Mouse (Mus musculus) G1E (cell line): ENCODE measurements around the gene Dapp1. TPM values are rescaled to one million over a fixed set of nuclear protein-coding genes. Genes with fewer than 3 reads are reported as not detected.
"Not testable (repeated sequence)": the region's sequence is repeated elsewhere in the genome, so short reads cannot be mapped to it uniquely, and the experiment has no call there.

ENCODE experiments used
- ATAC-seq: 2 replicates; pipeline ENCODE4 v1.8.0; 2016; ENCODE audit warnings: mild to moderate bottlenecking; ENCODE audit not compliant: insufficient number of reproducible peaks, poor library complexity, low FRiP score, severe bottlenecking; ENCODE audit errors: extremely low read depth
- DNase-seq: peaks from one replicate; pipeline ENCODE4 v3.0.0; 2012; ENCODE audit warnings: low spot score
- H3K27me3 ChIP-seq: 2 replicates; pipeline ENCODE4 v1.6.1; 2012; ENCODE audit warnings: mild to moderate bottlenecking, low read length, inconsistent platforms; ENCODE audit not compliant: insufficient read depth
- H3K36me3 ChIP-seq: replicated peaks from 2 replicates; pipeline ENCODE3; 2012; ENCODE audit warnings: mild to moderate bottlenecking, inconsistent platforms
- H3K4me1 ChIP-seq: 2 replicates; pipeline ENCODE4 v1.6.1; 2012; ENCODE audit warnings: low read depth, low read length, inconsistent platforms, mixed read lengths; ENCODE audit not compliant: insufficient read depth
- H3K4me3 ChIP-seq: 2 replicates; pipeline ENCODE4 v1.5.1; 2012; ENCODE audit warnings: low read depth, mild to moderate bottlenecking, inconsistent platforms, low read length, moderate library complexity, mixed read lengths
- H3K9me3 ChIP-seq: replicated peaks from 2 replicates; pipeline ENCODE4 v1.6.1; 2012; ENCODE audit warnings: inconsistent platforms
- CTCF ChIP-seq: IDR thresholded peaks from 2 replicates; pipeline ENCODE4 v1.5.1; 2012; ENCODE audit warnings: low read depth, low read length, inconsistent platforms, mixed read lengths
- GATA1 ChIP-seq: IDR thresholded peaks from 2 replicates; pipeline ENCODE4 v1.6.1; 2012; ENCODE audit warnings: borderline replicate concordance, low read length, inconsistent platforms, mixed read lengths
- GATA2 ChIP-seq: IDR thresholded peaks from 2 replicates; pipeline ENCODE4 v1.6.1; 2012; ENCODE audit warnings: low read depth, low read length, inconsistent platforms, borderline replicate concordance
- POLR2AphosphoS5 ChIP-seq: IDR thresholded peaks from 2 replicates; pipeline ENCODE4 v1.6.1; 2012; ENCODE audit warnings: low read depth, low read length, inconsistent platforms; ENCODE audit not compliant: insufficient replicate concordance
- TAL1 ChIP-seq: conservative IDR thresholded peaks from 2 replicates; pipeline ENCODE4 v1.6.1; 2012; ENCODE audit warnings: low read depth, low read length, inconsistent platforms, mixed read lengths
- polyA plus RNA-seq: library from polyadenylated mRNA; stranded (reverse); fragments of >175 nt; gene quantifications from 2 replicates; pipeline ENCODE4 v1.2.3, GENCODE M21; 2012
- total RNA-seq, 2 experiments: library from RNA; stranded (forward) in 1 of 2; stranded (reverse) in 1 of 2; fragments of 200-1000 nt in 1 of 2; fragments of >200 nt in 1 of 2; fragmentation: Nextera tagmentation in 1 of 2; gene quantifications; 2 replicates each; pipeline ENCODE4 v1.2.3; 2014 to 2017

Dapp1 gene
- total and polyA plus RNA-seq, 3 experiments: 37.2 to 441 (median 301) TPM

GRCm38 (mm10) chr3:137920594-137920993, 60.8 kb downstream of the Dapp1 start:
- ATAC-seq (no peak), DNase-seq (no peak)
- H3K4me1 ChIP-seq: peaks cover 41% of the 10 kb centered on the region
- no peak overlapping the region for H3K4me3 ChIP-seq
- H3K9me3 ChIP-seq: no peaks in the 10 kb centered on the region
- H3K27me3 ChIP-seq: no peaks in the 10 kb centered on the region
- no peak for TF ChIP-seq GATA1
- no peak for TF ChIP-seq CTCF
- TF ChIP-seq GATA2: no peak
- TF ChIP-seq POLR2AphosphoS5: no peak
- TF ChIP-seq TAL1: no peak
- H3K36me3 ChIP-seq: peaks cover 52% of the 10 kb centered on the region

DNA sequence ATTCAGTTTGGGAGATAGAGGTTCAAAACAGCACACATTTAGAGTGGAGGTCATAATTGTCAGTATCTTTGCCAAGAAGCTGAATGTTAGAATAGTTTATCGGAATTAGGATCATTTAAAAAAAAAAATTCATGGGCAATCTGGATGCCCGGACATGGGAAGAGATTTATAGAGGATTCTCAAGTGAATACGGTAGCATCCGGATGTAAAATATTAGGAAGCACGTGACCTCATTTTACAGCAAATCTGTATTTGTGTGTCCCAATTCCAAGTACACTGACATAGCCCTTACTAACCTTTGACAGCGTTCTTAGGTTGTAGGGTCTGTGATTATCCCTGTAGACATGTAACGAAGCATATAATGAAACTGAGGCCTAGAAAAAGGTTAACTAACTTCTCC, 61.9 kb downstream of the Dapp1 start:
- Histone ChIP-seq H3K4me3 (peak overlapping the region; percentile 98), H3K9me3 (no peaks in the 10 kb centered on the region), H3K36me3 (peaks cover 40% of the 10 kb centered on the region), H3K27me3 (no peaks in the 10 kb centered on the region), H3K4me1 (peaks cover 41% of the 10 kb centered on the region)
- TF ChIP-seq CTCF: no peak
- TF ChIP-seq GATA2: no peak
- no peak for TF ChIP-seq TAL1
- no peak for TF ChIP-seq GATA1
- DNase-seq (no peak), ATAC-seq (no peak)

DNA sequence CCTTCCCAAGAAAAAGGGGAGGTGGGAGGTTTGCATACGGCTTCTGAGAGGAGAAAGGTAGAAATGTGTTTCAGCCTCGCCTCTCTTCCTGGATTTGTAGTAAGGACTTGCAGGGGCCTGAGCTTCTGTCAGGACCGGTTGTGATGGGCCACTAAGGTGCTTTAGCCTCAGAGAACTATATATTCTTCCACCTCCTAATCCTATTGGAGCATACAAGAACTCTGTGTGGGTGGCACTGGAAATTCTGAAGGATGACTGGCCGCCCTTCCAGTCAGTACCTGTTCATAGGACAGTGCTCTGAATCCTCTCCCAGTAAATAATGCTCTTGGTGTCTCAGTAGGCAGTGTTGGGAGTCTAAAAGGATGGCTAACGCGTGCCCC, 62.4 kb downstream of the Dapp1 start:
- H3K27me3 ChIP-seq: no peaks in the 10 kb centered on the region
- H3K4me3 ChIP-seq: peak overlapping the region; percentile 98
- peaks cover 39% of the 10 kb centered on the region for H3K4me1 ChIP-seq
- H3K9me3 ChIP-seq: no peaks in the 10 kb centered on the region
- ATAC-seq: peak; percentile 42
- TF ChIP-seq GATA2: no peak
- no peak for TF ChIP-seq CTCF
- TF ChIP-seq GATA1: no peak
- no peak for TF ChIP-seq POLR2AphosphoS5
- TF ChIP-seq TAL1: no peak
- peaks cover 35% of the 10 kb centered on the region for H3K36me3 ChIP-seq
- no peak for DNase-seq

DNA sequence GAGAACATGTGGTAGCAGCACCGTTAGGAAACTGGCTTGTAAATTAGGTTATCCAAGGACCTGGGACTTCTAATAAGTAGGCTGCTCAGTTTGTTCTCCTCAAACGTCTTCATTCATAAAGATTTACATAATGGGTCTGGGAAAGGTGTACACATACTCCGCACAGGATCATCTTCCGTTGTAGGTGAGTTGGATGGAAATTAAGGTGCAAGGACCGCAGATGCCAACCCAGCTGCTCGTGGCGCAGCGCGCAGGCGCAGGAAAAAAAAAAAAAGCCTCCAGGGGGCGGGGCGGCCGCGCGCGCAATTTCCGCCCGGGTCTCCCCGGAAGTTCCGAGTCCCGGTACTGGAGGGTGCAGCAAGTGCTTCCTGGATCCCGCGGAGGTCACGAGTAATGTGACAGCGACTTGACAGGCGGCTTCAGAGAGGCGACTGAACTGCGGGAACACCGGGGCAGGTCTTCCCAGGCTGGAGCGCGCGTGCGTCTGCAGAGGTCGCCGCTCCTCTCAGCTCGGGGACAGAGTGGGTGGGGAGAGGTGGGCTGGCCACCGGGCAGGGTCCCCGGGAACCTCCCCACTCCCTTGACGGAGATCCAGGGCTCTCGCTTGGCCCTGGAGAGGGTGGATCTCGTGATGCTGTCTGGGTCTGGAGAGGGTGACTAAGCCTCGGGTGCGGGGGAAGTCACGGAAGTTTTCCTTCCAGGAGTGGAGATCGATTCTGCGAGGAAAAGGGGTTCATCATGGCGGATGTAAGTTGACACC, 63.0 kb downstream of the Dapp1 start, which contains the start of gene Lamtor3:
Gene Lamtor3 (plus strand): TSS at position 335 of the 760 bp plus-strand sequence.
- DNase-seq (peak; percentile 66), ATAC-seq (peak; percentile 85)
- Histone ChIP-seq H3K4me1 (peaks cover 34% of the 10 kb centered on the region), H3K36me3 (peaks cover 30% of the 10 kb centered on the region), H3K27me3 (no peaks in the 10 kb centered on the region), H3K4me3 (peak within 1 kb of the TSS; percentile 98), H3K9me3 (no peaks in the 10 kb centered on the region)
- TF ChIP-seq POLR2AphosphoS5 (no peak), TAL1 (no peak), GATA2 (no peak), CTCF (no peak), GATA1 (no peak)

DNA sequence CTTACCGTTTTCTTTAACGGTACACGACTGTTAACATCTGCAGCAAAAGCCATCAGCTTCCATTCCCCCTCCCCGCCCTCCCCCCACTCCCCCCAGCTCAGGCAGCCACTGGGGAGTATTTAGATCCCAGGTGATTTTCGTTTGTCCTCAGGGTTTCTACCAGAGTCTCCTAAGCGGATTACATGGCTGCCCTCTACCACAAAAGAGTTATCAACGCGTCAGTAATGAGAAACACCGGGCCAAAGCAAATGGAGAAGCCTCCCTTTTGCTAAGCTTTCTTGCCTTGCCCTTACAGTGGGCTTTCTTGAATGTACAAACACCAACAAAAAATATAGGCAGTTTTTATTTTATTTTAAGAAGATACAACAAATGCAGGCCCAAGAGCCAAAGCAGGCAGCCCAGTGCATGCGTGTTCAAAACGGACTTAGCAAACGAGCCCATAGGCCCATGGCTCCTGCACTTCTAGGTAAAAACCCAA, 63.6 kb downstream of the Dapp1 start:
- Histone ChIP-seq H3K27me3 (no peaks in the 10 kb centered on the region), H3K36me3 (peaks cover 25% of the 10 kb centered on the region), H3K4me3 (peak overlapping the region; percentile 98; the same call in 1 of the 2 replicates), H3K9me3 (no peaks in the 10 kb centered on the region), H3K4me1 (peaks cover 34% of the 10 kb centered on the region)
- no peak for TF ChIP-seq GATA2
- TF ChIP-seq CTCF: no peak
- TF ChIP-seq GATA1: no peak
- TF ChIP-seq TAL1: no peak
- no peak for TF ChIP-seq POLR2AphosphoS5
- ATAC-seq (no peak), DNase-seq (no peak)

- not testable (repeated sequence) for H3K4me3 ChIP-seq, ATAC-seq, H3K27me3 ChIP-seq, DNase-seq, H3K9me3 ChIP-seq
- Histone ChIP-seq H3K4me1 (peaks cover 11% of the 10 kb centered on the region), H3K36me3 (peaks cover 29% of the 10 kb centered on the region)
Measured at GRCm38 (mm10) chr3:137914567-137914966, 66.8 kb downstream of the Dapp1 start.

- Histone ChIP-seq H3K4me3 (no peak overlapping the region), H3K4me1 (peaks cover 6% of the 10 kb centered on the region), H3K36me3 (peaks cover 35% of the 10 kb centered on the region), H3K9me3 (no peaks in the 10 kb centered on the region), H3K27me3 (no peaks in the 10 kb centered on the region)
- ATAC-seq (no peak), DNase-seq (no peak)
- TF ChIP-seq CTCF (no peak), POLR2AphosphoS5 (no peak), GATA2 (no peak), TAL1 (no peak), GATA1 (no peak)
Measured at GRCm38 (mm10) chr3:137913093-137913492, 68.3 kb downstream of the Dapp1 start.
